Mouse (Mus musculus): ENCODE results near the gene Socs3. TPM values are rescaled to one million over a fixed set of nuclear protein-coding genes. Genes with fewer than 3 reads are reported as not detected.
A peak's percentile ranks its signal among the peaks of the same experiment; 100 is the strongest.

Socs3 gene
- total RNA-seq (2021), result 1 to 10 TPM; 3.8 to 4.1 TPM

DNA sequence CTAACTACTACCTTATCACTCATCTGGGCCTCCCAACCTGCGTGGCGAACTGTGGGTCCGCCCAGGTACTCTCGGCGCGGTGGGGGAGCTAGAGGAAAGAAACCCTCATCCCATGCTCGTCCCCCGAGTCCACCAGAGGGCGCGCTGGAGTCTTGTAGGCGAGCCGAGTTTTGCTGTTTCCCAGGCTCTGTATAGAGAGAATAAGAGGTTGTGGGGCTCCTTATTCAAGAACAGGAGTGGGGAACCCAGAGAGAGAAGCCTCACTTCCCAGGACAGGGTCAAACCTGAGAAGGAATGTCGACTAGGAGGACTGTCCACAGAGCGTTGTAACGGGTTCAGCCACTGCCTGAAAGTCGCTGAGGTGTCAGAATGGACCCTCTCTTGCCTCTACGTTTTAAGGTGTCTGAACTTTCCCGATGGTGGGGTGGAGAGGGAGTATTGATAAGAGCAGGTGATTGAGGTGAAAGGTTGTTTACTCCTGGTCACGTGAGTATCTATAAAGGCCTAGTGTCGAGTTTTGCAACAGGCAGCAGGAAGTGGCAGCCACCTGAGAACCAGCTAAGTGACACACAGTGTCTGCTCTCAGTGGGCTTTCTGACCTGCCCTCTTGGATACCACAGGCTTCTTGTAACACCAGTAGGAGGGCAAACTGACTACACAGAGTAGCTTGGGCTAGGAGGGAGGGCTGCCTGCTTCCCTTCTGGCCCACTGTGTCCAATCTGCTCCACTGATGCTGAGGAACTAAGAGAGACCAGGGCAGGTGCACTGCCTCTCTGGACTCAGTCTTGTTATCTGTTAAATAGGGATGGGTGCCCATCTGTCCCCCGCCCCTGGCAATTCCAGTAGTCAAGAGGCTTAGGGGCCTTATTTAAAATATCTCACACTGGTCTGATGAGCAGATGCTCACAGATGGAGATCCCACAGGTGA, at the start of gene Socs3:
Gene Socs3, minus strand, starts transcription at position 103 of the 928 bp plus-strand sequence.
- intact Hi-C loops (cut with DNase I), result no loop called here

DNA sequence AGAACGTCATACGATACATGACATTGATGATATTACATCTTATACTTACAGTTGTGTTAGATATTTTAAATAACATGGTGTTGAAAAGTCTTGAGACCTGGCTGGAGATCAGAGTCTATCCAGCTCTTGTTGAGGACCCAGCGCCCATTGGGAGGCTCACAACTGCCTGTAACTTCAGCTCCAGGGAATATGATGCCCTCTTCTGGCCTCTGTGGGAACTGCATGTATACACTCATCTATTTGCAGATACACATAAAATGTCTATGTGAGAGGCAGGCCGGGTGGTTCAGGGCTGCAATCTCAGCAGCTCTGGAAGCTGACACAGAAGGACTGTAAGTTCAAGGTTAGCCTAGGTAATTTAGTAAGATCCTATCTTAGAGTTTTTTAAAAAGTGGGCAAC, 48.5 kb upstream of the Socs3 start:
- DNase-seq, result no peak
- intact Hi-C loops (cut with DNase I), result no loop called here

More for the DNA sequence above, at the start of gene Socs3:
- peak; percentile 96 for DNase-seq

DNA sequence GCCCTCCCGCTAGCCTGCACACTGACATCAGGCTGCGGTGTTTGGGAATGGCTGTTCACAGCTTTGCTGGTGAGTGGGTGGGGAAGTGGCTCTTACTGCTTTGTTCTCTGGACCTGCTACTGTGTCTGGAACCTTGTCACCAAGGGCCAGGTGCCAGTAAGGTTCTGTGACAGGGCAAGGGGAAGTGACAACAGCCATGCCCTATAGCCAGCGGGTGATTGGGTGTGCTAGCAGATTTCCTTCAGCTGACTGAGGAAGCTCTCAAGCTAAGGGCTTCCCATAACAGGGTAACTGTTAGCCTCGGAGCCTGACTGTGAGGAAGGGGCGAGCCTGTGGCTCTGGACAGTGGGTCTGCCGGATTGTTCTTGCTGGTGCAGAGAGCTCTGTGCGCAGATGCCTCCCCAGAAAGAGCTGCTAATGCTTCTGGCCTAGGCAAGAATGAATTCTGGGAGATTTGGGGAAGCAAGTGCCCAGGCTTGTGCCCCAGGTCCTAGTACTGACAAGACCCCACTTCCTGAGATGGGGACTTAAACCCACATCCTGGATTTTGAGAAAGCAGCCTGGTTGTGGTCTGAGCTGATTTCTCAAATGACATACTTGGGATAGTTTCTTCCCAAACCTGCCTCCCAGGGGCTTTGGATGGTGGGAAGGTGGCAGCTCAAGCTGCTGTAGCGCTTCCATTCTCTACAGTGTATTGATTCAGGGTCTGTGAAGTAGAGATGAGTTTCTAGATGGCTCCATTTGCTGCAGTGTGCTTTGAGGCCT, 45.7 kb upstream of the Socs3 start:
- no peak for DNase-seq
- intact Hi-C loops (cut with DNase I), result no loop called here

DNA sequence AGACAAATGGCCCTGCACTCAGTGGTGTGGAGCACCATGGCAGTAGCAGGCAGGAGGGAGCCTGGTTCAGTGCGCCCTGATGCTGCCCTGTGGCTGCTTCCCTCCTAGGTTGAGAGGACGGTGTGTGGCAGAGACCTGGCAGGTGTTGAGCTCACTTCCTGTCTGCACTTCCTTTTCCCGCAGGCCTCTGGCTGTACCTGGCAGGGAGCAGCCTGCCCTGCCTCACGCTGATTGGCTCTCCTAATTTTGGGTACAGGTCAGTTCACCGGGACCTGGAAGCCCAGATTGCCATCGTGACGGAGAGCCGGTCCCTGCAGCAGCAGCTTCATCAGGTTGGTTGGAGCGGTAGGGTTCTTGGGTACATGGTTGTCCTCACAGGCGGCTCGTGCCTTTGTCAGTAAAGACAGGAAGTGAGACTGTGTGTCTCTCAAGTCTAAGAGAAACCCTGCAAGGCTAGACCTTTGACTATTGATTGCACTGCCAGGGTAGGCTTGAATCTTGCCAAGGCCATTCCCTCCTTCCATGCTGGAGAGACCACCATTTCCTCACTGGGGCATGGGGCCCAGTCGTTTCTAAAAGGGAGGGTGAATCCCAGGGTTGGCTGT, 44.6 kb upstream of the Socs3 start:
- intact Hi-C loops (cut with DNase I), result no loop called here
- DNase-seq, result no peak

DNA sequence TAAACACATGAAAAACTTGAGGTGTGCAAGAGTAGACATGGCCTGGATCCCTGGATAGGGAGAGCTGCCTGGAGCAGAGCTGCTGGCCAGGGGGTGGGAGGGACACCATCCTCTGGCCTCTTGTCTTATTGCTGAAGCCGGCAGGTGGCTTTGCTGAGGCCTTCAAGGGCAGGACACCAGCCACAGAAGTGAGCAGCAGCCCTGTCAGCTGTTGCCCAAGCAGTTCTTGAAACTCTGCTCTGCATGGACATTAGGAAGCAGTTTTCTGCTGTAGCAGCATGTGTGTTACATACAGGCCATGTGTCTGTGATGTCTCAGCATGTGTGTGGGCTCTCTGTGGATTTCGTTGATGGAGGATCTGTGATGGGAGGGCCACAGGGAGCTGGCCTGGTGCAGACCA, 43.5 kb upstream of the Socs3 start:
- no peak for DNase-seq
- intact Hi-C loops (cut with DNase I), result no loop called here

DNA sequence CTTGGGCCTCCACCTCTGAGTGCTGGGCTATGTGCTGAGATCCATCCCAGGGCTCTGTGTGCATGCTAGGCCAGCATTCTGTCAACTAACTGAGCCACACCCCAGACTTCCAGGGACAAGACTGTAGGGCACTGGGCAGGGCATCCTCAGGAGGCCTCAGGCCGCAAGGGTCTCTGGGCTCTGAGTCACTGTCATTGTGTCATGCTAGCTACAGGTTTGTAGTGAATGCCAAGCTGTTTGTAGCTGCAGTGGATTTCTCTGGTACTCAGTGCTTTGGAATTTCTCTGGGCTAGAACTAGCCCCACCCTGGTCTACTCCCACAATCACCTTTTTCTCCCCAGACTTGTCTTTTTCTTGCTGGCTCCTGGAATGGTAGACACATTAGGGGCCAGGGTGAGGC, 42.7 kb upstream of the Socs3 start:
- intact Hi-C loops (cut with DNase I), result no loop called here
- DNase-seq, result no peak

DNA sequence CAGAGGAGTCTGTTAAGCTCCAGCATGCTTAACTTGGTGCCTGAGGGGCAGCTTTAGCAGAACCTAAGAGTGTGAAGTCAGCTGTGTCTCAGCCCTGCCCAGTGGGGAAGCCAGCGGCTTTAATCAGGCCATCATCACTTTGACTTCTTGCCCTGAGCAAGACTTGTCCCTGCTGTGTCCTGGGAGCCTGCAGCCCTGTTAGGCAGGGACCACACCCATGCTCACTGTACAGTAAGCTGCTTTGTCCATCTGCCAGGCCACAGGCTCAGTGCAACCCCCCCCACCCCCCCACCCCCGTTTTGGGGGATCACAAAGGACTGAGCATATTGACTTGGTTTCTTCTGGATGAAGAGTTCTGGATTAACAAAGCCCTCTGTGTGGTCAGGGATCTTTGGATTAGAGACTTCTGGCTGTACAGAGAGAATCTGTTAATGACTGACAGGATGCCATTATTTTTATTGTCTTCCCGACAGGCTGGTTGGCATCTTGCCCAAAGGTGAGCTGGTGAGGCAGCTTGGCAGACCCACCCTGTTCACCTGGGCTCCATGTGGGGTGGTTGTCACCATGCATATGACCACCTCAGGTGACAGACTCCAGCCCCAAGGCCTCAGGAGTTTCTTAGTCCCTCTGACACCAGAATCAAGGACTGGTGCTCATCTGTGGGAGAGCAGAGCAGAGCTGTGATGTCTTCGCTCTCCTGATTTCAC, 40.2 kb upstream of the Socs3 start:
- intact Hi-C loops (cut with DNase I), result no loop called here

DNA sequence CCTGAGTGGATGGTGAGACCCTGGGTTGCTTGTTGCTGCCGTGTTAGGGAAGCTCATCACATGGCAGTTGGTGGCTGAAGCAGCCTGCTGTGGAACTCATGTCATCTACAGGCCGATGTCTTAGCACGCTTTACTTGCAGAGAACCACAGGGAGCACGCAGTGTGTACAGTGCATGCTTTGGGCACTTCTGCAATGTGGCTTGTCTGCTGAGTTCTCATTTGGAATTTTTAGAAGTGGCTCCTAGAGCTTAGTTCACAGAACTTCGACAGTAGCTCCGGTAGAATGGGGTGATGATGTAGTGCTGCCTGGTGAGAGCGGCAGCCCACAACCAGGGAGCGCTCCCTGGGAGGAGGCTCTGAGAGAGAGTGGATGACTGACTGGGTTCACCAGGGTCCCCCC, 39.0 kb upstream of the Socs3 start:
- intact Hi-C loops (cut with DNase I), result no loop called here
- no peak for DNase-seq

More for the DNA sequence above, 40.2 kb upstream of the Socs3 start:
- DNase-seq, result no peak

DNA sequence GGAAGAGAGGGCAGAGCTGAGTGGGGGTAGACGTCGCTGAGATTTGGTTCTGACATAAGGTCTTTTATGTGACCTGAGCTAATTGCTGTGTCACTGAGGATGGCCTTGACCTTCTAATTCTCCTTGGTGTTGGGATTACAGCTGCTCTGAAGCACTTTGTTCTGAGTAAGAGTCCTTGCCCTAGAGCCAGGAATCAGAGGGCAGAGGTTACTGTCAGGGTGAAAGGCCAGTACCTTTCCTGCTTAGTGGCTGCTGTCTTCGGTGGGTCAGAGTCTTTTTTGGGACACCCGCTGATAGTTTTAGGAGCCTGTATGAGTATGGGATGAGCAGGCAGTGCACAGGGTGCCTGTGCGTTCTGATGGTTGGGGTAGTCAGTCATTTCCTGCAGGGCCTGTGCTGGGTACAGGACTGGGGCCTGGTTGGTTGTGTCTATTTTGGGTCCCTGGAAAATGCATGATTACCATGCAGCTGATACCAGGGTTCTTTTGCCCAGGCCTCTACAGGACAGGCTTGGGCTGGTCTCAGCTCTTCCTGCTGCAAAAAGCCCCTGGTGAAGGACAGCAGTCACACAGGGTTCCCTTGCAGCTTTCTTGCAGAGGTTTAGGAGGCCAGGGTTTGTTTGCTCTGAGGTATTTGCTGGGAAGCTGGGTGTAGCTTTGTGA, 38.4 kb upstream of the Socs3 start:
- no peak for DNase-seq
- intact Hi-C loops (cut with DNase I), result no loop called here

DNA sequence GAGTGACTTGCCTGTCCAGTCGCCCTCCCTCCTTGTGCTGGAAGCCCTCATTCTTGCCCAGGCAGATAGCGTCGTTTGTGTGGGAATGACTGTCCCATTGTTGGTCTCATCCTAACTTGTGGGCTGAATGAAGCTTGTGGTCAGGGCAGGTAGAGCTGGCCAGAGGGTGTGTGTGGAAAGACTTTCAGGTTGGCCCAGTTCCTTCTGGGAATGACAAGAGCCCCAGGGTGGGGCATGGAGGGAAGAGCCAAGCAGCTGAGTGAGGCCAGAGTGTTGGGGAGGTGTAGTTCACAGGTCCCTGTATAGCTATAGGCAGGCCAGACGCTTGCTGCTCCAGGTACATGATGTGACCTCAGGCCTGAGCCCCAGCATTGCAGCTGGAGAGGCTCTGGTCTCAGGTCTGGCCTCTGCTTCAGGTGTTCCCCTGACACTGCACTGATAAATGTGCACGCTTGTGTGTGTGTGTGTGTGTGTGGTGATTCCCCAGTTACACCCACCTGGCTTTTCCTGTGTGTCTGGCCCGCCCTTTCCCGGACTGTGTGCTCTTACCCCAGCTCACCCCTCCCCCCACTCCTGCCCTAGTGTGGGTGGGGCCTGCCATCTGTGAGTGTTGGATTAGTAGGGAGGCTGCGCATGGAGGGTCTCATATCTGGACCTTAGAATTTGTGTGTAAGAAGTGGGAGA, 37.8 kb upstream of the Socs3 start:
- intact Hi-C loops (cut with DNase I), result no loop called here
- DNase-seq, result peak; percentile 34

DNA sequence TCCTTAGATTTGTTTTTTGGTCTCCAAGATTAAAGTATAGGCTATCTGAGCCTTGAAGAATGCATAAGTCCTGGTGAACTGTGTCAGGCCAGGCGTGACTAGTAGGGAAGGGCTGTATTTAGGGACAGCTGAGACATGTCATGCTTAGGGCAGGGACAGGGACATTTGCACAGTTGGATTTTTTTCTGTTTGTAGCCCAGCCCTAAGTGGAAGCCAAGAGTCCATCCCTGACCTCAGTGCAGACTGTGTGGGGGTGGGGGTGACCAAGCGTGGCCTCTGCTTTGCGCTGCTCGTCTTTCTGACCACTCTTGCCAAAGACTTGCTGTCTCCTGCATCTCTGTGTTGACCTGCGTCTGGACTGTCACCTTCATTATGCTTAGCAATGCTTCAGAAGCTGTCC, 34.4 kb upstream of the Socs3 start:
- DNase-seq, result no peak
- intact Hi-C loops (cut with DNase I), result no loop called here

DNA sequence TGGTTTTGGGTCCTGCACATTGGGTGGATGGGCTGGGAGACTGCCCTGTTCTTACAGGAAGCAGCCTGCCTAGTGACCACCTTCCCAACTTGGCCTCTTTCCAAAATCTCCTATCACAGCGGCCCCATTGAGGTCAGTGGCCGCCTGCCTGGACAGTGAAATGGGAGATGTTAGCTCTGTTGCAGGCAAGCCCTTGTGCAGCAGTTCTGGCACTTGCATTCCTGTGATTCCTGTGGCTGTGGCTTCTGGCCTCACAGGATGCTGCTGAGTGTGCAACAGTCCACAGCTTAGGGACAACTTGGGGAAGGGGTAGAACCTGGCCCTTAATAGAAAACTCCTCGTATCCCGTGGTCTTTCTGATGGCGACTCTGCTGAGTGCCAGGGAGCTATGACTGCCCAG, 33.9 kb upstream of the Socs3 start:
- no peak for DNase-seq
- intact Hi-C loops (cut with DNase I), result no loop called here

DNA sequence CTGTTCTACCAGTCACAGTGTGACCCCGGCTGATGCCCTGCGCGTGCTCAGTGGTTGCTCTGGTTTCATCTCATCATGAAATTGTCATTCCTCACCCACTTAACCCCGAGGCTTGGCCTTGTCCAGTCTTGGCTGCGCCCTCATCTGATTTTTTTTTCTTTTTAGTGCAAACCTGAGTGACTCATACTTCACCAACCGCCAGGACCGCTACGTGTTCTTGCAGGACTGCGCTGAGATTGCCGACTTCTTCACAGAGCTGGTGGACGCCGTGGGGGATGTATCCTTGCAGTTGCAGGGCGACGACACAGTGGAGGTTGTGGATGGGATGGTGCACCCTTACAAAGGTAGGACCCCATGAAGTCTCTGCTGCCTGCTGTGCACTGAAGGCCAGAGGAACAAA, 33.3 kb upstream of the Socs3 start:
- no peak for DNase-seq
- intact Hi-C loops (cut with DNase I), result no loop called here

DNA sequence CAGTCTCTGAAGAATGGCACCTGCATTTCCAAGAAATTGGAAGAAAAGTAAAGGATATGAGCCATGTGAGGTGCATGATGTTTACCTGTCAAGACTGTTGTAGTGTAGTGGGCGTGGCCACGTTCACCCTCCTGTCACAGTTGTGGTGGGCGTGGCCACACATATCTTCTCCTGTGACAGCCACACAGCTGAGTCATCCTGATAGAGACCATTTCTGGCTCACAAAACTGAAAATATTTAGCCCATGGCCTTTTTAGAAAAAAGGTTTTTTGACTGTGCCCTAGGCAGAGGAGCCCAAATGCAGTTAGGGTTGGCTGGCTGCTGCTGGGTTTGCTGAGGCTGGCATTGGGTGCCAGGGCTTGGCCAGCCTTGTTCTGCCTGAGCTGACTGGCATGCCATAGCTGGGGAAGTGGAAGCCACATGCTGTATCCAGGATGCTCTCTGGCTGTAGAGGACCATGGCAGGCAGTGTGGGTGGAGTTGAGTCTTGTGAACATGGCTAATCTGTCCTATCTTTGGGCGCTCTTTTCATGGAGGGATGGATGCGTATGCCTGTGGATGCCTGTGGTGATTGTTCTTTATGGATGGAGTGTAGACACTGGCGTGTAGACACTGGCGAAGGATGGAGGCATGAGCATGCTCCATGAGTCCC, 30.8 kb upstream of the Socs3 start:
- no peak for DNase-seq
- intact Hi-C loops (cut with DNase I), result no loop called here

DNA sequence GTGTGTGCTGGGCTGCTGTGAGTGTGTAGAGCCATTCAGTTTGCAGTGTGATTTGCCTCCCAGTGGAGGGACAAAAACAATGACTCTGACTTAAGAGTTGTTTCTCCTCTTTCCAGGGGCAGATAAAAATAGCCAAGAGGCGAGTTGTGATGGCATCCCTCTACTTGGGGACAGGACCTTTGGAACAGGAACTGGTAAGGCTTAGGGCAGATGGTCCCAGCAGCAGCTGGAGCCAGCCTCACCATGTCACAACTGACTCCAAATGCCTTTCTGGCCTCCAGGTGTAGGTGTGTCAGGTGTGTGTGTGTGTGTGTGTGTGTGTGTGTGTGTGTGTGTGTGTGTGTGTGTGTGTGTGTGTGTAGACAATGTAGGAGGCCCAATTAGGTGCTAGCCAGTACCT, 30.2 kb upstream of the Socs3 start:
- DNase-seq, result no peak
- intact Hi-C loops (cut with DNase I), result no loop called here

DNA sequence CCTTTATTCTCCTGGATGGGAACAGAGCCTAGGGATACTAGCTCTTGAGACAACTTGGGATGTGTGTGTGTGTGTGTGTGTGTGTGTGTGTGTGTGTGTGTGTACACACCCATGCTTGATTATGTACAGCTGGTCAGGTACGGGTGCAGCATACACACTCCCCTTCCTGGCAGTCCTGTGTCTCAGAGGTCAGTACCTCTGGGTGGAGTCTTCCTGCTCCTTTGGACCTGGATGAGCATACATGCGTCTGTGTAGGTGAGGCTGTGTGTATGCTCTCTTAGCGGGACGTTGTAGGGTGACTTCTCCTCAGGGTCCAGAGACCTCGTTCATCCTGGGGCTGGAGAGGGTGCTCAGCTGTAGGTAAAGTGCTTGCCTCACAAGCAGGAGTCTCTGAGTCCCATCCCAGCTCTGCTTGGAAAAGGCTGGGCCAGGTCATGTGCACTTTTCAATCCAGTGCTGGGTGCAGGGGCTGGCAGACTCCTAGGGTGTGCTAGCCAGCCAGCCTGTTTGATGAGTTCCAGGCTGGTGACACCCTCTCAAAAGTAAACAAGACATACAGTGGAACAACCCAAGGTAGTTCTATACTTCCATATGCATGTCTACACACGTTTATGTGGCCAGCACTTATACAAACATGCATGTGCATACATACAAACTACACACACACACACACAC, 29.6 kb upstream of the Socs3 start:
- intact Hi-C loops (cut with DNase I), result loop anchor here (10.0 kb wide), 1 partner anchor 125 kb away; the partner anchor contains the start of gene Tha1
- no peak for DNase-seq

DNA sequence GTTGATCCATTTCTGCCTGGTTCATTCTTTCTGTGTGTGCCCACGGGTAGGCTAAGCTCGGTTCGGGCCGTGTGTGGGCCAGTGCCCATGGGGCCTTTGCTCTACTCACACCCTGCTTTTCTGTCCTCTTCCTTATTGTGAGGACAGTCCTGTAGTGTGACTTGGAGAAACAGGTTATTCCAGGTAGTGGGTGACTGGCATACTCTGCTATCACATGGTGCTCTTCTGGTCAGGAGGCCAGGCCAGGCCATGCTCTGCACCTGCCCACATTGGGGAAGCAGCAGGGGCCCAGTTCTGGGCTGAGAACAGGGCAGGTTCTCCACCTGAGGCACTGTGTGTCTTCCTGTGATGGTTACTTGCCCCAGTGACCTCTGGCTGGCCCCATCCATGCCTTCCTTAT, 28.5 kb upstream of the Socs3 start:
- DNase-seq, result no peak
- intact Hi-C loops (cut with DNase I), result loop anchor here (10.0 kb wide), 1 partner anchor 124 kb away; the partner anchor contains the start of gene Tha1

DNA sequence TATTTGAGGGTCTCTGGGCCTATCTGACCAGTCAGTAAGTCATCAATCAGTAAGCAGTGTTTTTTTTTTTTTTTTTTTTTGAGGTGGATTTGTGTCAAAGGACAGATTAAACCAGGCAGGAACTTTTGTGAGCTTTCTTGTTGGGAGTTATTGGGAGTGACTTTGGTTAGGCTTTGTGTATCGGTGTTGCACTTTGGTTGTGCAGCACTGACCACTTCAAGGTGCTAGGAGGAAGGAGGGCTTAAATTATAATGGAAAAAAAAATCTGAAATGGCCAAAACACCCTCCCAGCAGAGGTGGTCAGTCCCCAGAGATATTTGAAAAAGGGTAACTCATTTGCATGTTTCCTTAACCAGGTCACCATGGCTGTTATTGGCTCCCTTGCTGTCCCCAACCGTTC, 27.2 kb upstream of the Socs3 start:
- no peak for DNase-seq
- intact Hi-C loops (cut with DNase I), result loop anchor here (10.0 kb wide), 1 partner anchor 122 kb away; the partner anchor contains the start of gene Tha1
